In genomic region chr2:62047504-62048005, GRCm38 (mm10) we compare ENCODE assay signal across 8 mouse cellular contexts. TPM values are rescaled to one million over a fixed set of nuclear protein-coding genes. Genes with fewer than 3 reads are reported as not detected.
DNase-seq lines count a peak whose midpoint lies in the region; ATAC-seq and TF ChIP-seq lines count a peak whose summit lies in the region.

No protein-coding gene starts in this region.

- H3K27me3 ChIP-seq in embryonic facial prominence, embryonic 13.5 days, result peaks cover 8% of the 10 kb centered on the region
- no peaks in the 10 kb centered on the region for H3K27me3 ChIP-seq in hindbrain, postnatal 0 days (ENCODE audit: insufficient read depth, low read length)
- H3K27me3 ChIP-seq in limb, embryonic 15.5 days, result peaks cover 8% of the 10 kb centered on the region; the same call in 1 of the 2 replicates
- no peaks in the 10 kb centered on the region for H3K27me3 ChIP-seq in kidney, adult 2 months (replicated peaks; ENCODE audit: control insufficient read depth, insufficient read depth, low read length)

- DNase-seq in ES-E14 (ENCODE audit: low read depth, low spot score), result peak; percentile 26
- DNase-seq in adrenal gland, postnatal 10 days, result peak; percentile 41
- DNase-seq in hindbrain, postnatal 0 days (ENCODE audit: low spot score), result peak; percentile 89
- peak; percentile 80 for DNase-seq in right cerebral cortex, adult 2 months (ENCODE audit: low spot score in 2 of 2)
- no peak for DNase-seq in B cell, adult 2 months
- no peak for DNase-seq in kidney, adult 2 months

- in situ Hi-C loops in ES-E14 (cut with MboI; ENCODE audit: low sequenced_read_pairs in 2 of 2, unreplicated experiment in 2 of 2), result no loop called here

- peak overlapping the region; percentile 70 for H3K4me2 ChIP-seq in embryonic facial prominence, embryonic 13.5 days
- peak overlapping the region; percentile 58 for H3K4me2 ChIP-seq in hindbrain, postnatal 0 days (ENCODE audit: low read depth, low read length)
- peak overlapping the region; percentile 56 for H3K4me2 ChIP-seq in limb, embryonic 15.5 days

- no peaks in the 10 kb centered on the region for H3K36me3 ChIP-seq in ES-E14 (ENCODE audit: control insufficient read depth, insufficient read depth, low read length, poor library complexity, severe bottlenecking)
- no peaks in the 10 kb centered on the region for H3K36me3 ChIP-seq in embryonic facial prominence, embryonic 13.5 days
- no peaks in the 10 kb centered on the region for H3K36me3 ChIP-seq in hindbrain, postnatal 0 days (ENCODE audit: insufficient read depth, low read length)
- no peaks in the 10 kb centered on the region for H3K36me3 ChIP-seq in limb, embryonic 15.5 days
- H3K36me3 ChIP-seq in kidney, adult 2 months (ENCODE audit: control insufficient read depth, insufficient read depth, low read length), result no peaks in the 10 kb centered on the region

- H3K9me3 ChIP-seq in ES-E14 (ENCODE audit: control insufficient read depth, insufficient read depth, low read depth, low read length), result no peaks in the 10 kb centered on the region
- no peaks in the 10 kb centered on the region for H3K9me3 ChIP-seq in embryonic facial prominence, embryonic 13.5 days
- no peaks in the 10 kb centered on the region for H3K9me3 ChIP-seq in hindbrain, postnatal 0 days (ENCODE audit: low read length)
- H3K9me3 ChIP-seq in limb, embryonic 15.5 days, result no peaks in the 10 kb centered on the region

- 2% methylated on average over 14 of the region's 14 CpGs for WGBS in embryonic facial prominence, embryonic 13.5 days
- WGBS in hindbrain, postnatal 0 days, result under 1% methylated on average over 14 of the region's 14 CpGs
- WGBS in limb, embryonic 15.5 days, result 2% methylated on average over 14 of the region's 14 CpGs
- WGBS in kidney, adult 2 months, result 2% methylated on average over 14 of the region's 14 CpGs

- no peak for ATAC-seq in embryonic facial prominence, embryonic 13.5 days (ENCODE audit: insufficient number of reproducible peaks, insufficient read depth, low FRiP score, low TSS enrichment, low read depth)
- ATAC-seq in hindbrain, postnatal 0 days, result peak; percentile 94
- no peak for ATAC-seq in limb, embryonic 15.5 days (ENCODE audit: insufficient number of reproducible peaks, low FRiP score, low TSS enrichment, low read depth)

- peak overlapping the region; percentile 26 to 47; a peak in 3 of 4 replicates for H3K4me3 ChIP-seq in ES-E14 (ENCODE audit: insufficient read depth in 1 of 2, low read depth in 1 of 2, low read length in 2 of 2, poor library complexity in 1 of 2, severe bottlenecking in 1 of 2)
- H3K4me3 ChIP-seq in embryonic facial prominence, embryonic 13.5 days, result peak overlapping the region; percentile 51
- H3K4me3 ChIP-seq in hindbrain, postnatal 0 days (ENCODE audit: low read length), result peak overlapping the region; percentile 51
- H3K4me3 ChIP-seq in limb, embryonic 15.5 days, result peak overlapping the region; percentile 45
- no peak overlapping the region for H3K4me3 ChIP-seq in kidney, adult 2 months (ENCODE audit: insufficient read depth, low read depth, low read length)

- TF ChIP-seq POLR2A in kidney, adult 2 months (IDR thresholded peaks at IDR 0.05; ENCODE audit: low read depth, low read length), result no peak

- no peaks in the 10 kb centered on the region for H3K4me1 ChIP-seq in ES-E14 (ENCODE audit: control insufficient read depth in 2 of 2, insufficient read depth in 2 of 2, low read length in 2 of 2, poor library complexity in 1 of 2)
- H3K4me1 ChIP-seq in embryonic facial prominence, embryonic 13.5 days, result 0 out of 2 replicates have a peak, but pooled peaks cover 6% of the 10 kb centered on the region
- no peaks in the 10 kb centered on the region for H3K4me1 ChIP-seq in hindbrain, postnatal 0 days (ENCODE audit: insufficient read depth, low read length)
- H3K4me1 ChIP-seq in limb, embryonic 15.5 days, result no peaks in the 10 kb centered on the region
- 0 out of 2 replicates have a peak, but pooled peaks cover 4% of the 10 kb centered on the region for H3K4me1 ChIP-seq in kidney, adult 2 months (ENCODE audit: control insufficient read depth, insufficient read depth, low read length)

- H3K27ac ChIP-seq in ES-E14 (ENCODE audit: insufficient read depth, low read depth, low read length, poor library complexity, severe bottlenecking), result no peak overlapping the region
- H3K27ac ChIP-seq in embryonic facial prominence, embryonic 13.5 days, result no peak overlapping the region
- peak overlapping the region; percentile 92 for H3K27ac ChIP-seq in hindbrain, postnatal 0 days
- H3K27ac ChIP-seq in limb, embryonic 15.5 days, result no peak overlapping the region
- no peak overlapping the region for H3K27ac ChIP-seq in kidney, adult 2 months (ENCODE audit: insufficient read depth, low read depth, low read length)

- no peak for TF ChIP-seq CTCF in hindbrain, postnatal 0 days (IDR thresholded peaks at IDR 0.05; ENCODE audit: low read depth)
- no peak for TF ChIP-seq CTCF in kidney, adult 2 months (conservative IDR thresholded peaks at IDR 0.05; ENCODE audit: insufficient read depth, insufficient read length, low read depth, low read length)

- no peak overlapping the region for H3K9ac ChIP-seq in ES-E14 (ENCODE audit: insufficient read depth, low read depth, low read length, poor library complexity, severe bottlenecking)
- peak overlapping the region; percentile 66 for H3K9ac ChIP-seq in embryonic facial prominence, embryonic 13.5 days
- peak overlapping the region; percentile 68 for H3K9ac ChIP-seq in hindbrain, postnatal 0 days (replicated peaks; ENCODE audit: low read length)
- 0 out of 2 replicates have a peak overlapping the region, but pooled peaks have one; percentile 14 for H3K9ac ChIP-seq in limb, embryonic 15.5 days

TF ChIP-seq in ES-E14, 5 proteins besides CTCF, POLR2A, EP300 and RAD21:
- TF ChIP-seq HCFC1 (IDR thresholded peaks at IDR 0.05; ENCODE audit: borderline replicate concordance, insufficient read depth, low read length) (no peak), ZNF384 (IDR thresholded peaks at IDR 0.05; ENCODE audit: low read depth, low read length) (no peak), ZC3H11A (IDR thresholded peaks at IDR 0.05; ENCODE audit: borderline replicate concordance, low read depth, low read length) (no peak), CHD2 (IDR thresholded peaks at IDR 0.05; ENCODE audit: low read depth, low read length) (no peak)

RNA-seq across cellular contexts. Expression of gene Slc4a10, which starts 1.3 kb away (rescaled TPM):
- 0.13 and 0.16 TPM in 2 replicates for total RNA-seq in ES-E14 (2012; rRNA removed)
- total RNA-seq in adrenal gland, postnatal 10 days (2021), result 1 to 10 TPM; 1.1 to 1.7 TPM
- 0.06 and 0.07 TPM in 2 replicates for polyA plus RNA-seq in embryonic facial prominence, embryonic 13.5 days (2015; fragmentation: Nextera tagmentation; extraction: Ambion mirVana)
- 60.8 and 74.4 TPM in 2 replicates for total RNA-seq in hindbrain, postnatal 0 days (2014; rRNA removed)
- 26.0 and 26.8 TPM in 2 replicates for polyA plus RNA-seq in hindbrain, postnatal 0 days (2015; fragmentation: Nextera tagmentation; extraction: Ambion mirVana)
- polyA plus RNA-seq in limb, embryonic 15.5 days (2015; fragmentation: Nextera tagmentation; extraction: Ambion mirVana), result 0.38 and 0.41 TPM in 2 replicates
- 0.02 and 0.05 TPM in 2 replicates for polyA plus RNA-seq in kidney, adult 2 months (2012; rRNA removed)

Comparison
In these comparisons a context has a peak if more than half of its experiments do, and no peak if none do; other contexts are left out.
1. DNase-seq: peak in ES-E14 (single experiment), adrenal gland, postnatal 10 days (single experiment), hindbrain, postnatal 0 days (single experiment) and right cerebral cortex, adult 2 months (2 of 2); none in B cell, adult 2 months (0 of 2) and kidney, adult 2 months (single experiment).
2. RNA of gene Slc4a10, which starts 1.3 kb away (polyA plus RNA-seq): 26.0 to 26.8 TPM in hindbrain, postnatal 0 days; 0.38 to 0.41 TPM in limb, embryonic 15.5 days, 0.06 to 0.07 TPM in embryonic facial prominence, embryonic 13.5 days and 0.02 to 0.05 TPM in kidney, adult 2 months; every median in the first group is over 10 times any median in the second.
3. Peak in every context shown above with its lines, with median percentiles within 50 percentile points of each other: H3K4me2 ChIP-seq.